Mouse (Mus musculus) neutrophil, adult 5-6 weeks (primary cell): ENCODE data around the gene Gprc5c. TPM values are rescaled to one million over a fixed set of nuclear protein-coding genes. Genes with fewer than 3 reads are reported as not detected.

Experiments used
- ATAC-seq: fragments of 151-379, 151-347 bp; 2 replicates; pipeline ENCODE4 v1.8.0; 2017; ENCODE audit warnings: mild to moderate bottlenecking, moderate TSS enrichment; ENCODE audit not compliant: insufficient number of reproducible peaks, poor library complexity, low FRiP score, severe bottlenecking; ENCODE audit errors: extremely low read depth
- total RNA-seq: library from RNA; stranded (forward); fragments of 200-1000 nt; gene quantifications from 2 replicates; pipeline ENCODE4 v1.2.3, GENCODE M21; 2017

The Gprc5c gene
- total RNA-seq, 1 experiment from 2014 or later = 1.0 TPM

GRCm38 (mm10) chr11:114829499-114830432, 21.2 kb upstream of the Gprc5c start:
- no peak for ATAC-seq

GRCm38 (mm10) chr11:114830433-114830773, 20.5 kb upstream of the Gprc5c start:
- ATAC-seq = no peak

- no peak for ATAC-seq
These were observed 17.8 kb upstream of the Gprc5c start for GRCm38 (mm10) chr11:114833166-114833565.

- no peak for ATAC-seq
These were observed 7.0 kb upstream of the Gprc5c start for GRCm38 (mm10) chr11:114843818-114844463.

GRCm38 (mm10) chr11:114844464-114845220, 6.3 kb upstream of the Gprc5c start:
- ATAC-seq = no peak

- ATAC-seq = no peak
These were observed 4.6 kb upstream of the Gprc5c start for GRCm38 (mm10) chr11:114846336-114846735.

GRCm38 (mm10) chr11:114847008-114847407, 3.9 kb upstream of the Gprc5c start:
- ATAC-seq = no peak

GRCm38 (mm10) chr11:114849572-114849971, 1.4 kb upstream of the Gprc5c start:
- no peak for ATAC-seq

GRCm38 (mm10) chr11:114850066-114850451, 893 bp upstream of the Gprc5c start:
- ATAC-seq = no peak

GRCm38 (mm10) chr11:114851269-114851607, 286 bp downstream of the Gprc5c start:
- ATAC-seq = no peak

GRCm38 (mm10) chr11:114851608-114852310, 807 bp downstream of the Gprc5c start:
- ATAC-seq = no peak

- no peak for ATAC-seq
These were observed 1.6 kb downstream of the Gprc5c start for GRCm38 (mm10) chr11:114852311-114853173.

GRCm38 (mm10) chr11:114853174-114853838, 2.4 kb downstream of the Gprc5c start:
- ATAC-seq = no peak

GRCm38 (mm10) chr11:114854581-114854980, 3.6 kb downstream of the Gprc5c start:
- no peak for ATAC-seq

GRCm38 (mm10) chr11:114856125-114856524, 5.2 kb downstream of the Gprc5c start:
- no peak for ATAC-seq

- ATAC-seq = peak; percentile 80
These were observed 7.7 kb downstream of the Gprc5c start for GRCm38 (mm10) chr11:114858641-114859040.

GRCm38 (mm10) chr11:114861057-114861456, 10.1 kb downstream of the Gprc5c start:
- no peak for ATAC-seq

- no peak for ATAC-seq
These were observed 11.7 kb downstream of the Gprc5c start for GRCm38 (mm10) chr11:114862687-114863086.
